Mouse (Mus musculus) limb, embryonic 10.5 days (tissue): ENCODE results near the gene Foxp1. TPM values are rescaled to one million over a fixed set of nuclear protein-coding genes. Genes with fewer than 3 reads are reported as not detected.

Source experiments
- DNase-seq: peaks from one replicate; pipeline ENCODE4 v3.0.0-alpha.2; 2017; ENCODE audit warnings: low spot score
- H3K27ac ChIP-seq: fragments of 300-500 bp; sonication (generic); 2 replicates; pipeline ENCODE4 v1.5.1; 2016; ENCODE audit warnings: mild to moderate bottlenecking
- H3K27me3 ChIP-seq: fragments of 300-500 bp; sonication (generic); 2 replicates; pipeline ENCODE4 v1.6.1; 2016; ENCODE audit warnings: low read depth, mild to moderate bottlenecking; ENCODE audit not compliant: poor library complexity, severe bottlenecking
- H3K36me3 ChIP-seq: fragments of 300-500 bp; sonication (generic); 2 replicates; pipeline ENCODE4 v1.6.1; 2016; ENCODE audit warnings: mild to moderate bottlenecking, moderate library complexity
- H3K4me1 ChIP-seq: fragments of 300-500 bp; sonication (generic); 2 replicates; pipeline ENCODE4 v1.6.1; 2016
- H3K4me3 ChIP-seq: fragments of 300-500 bp; sonication (generic); 2 replicates; pipeline ENCODE4 v1.5.1; 2016; ENCODE audit warnings: mild to moderate bottlenecking, moderate library complexity
- H3K9me3 ChIP-seq: fragments of 300-500 bp; sonication (generic); replicated peaks from 2 replicates; pipeline ENCODE4 v1.6.1; 2016; ENCODE audit warnings: mild to moderate bottlenecking
- WGBS: fragments of 180-500 bp; shearing (Covaris S2); methylation state at CpG from one replicate; pipeline ENCODE4 v1.1.7; 2016; 5-methylcytosine and 5-hydroxymethylcytosine counted together
- polyA plus RNA-seq: library from polyadenylated mRNA; unstranded; fragments of >200 nt; fragmentation: Nextera tagmentation; extraction: Ambion mirVana; gene quantifications from 2 replicates; pipeline ENCODE4 v1.2.1, GENCODE M21; 2016

The Foxp1 gene
- polyA plus RNA-seq, 1 experiment from 2014 or later = 47.3 TPM

GRCm38 (mm10) chr6:99268171-99269061 lies 254.1 kb downstream of the Foxp1 start:
- Histone ChIP-seq H3K27ac (no peak overlapping the region), H3K4me1 (peaks cover 72% of the 10 kb centered on the region), H3K9me3 (no peaks in the 10 kb centered on the region), H3K36me3 (no peaks in the 10 kb centered on the region), H3K4me3 (no peak overlapping the region), H3K27me3 (peaks cover 34% of the 10 kb centered on the region)
- 70% methylated on average over 20 of the region's 20 CpGs for WGBS
- DNase-seq = no peak

GRCm38 (mm10) chr6:99265945-99266656 lies 256.4 kb downstream of the Foxp1 start:
- Histone ChIP-seq H3K27me3 (peaks cover 34% of the 10 kb centered on the region), H3K4me3 (no peak overlapping the region), H3K27ac (peak overlapping the region; percentile 32), H3K9me3 (no peaks in the 10 kb centered on the region), H3K4me1 (peaks cover 59% of the 10 kb centered on the region), H3K36me3 (no peaks in the 10 kb centered on the region)
- DNase-seq = peak; percentile 51
- 31% methylated on average over 13 of the region's 13 CpGs for WGBS

GRCm38 (mm10) chr6:99265173-99265572 lies 257.3 kb downstream of the Foxp1 start:
- WGBS = 43% methylated on average over 4 of the region's 4 CpGs
- H3K36me3 ChIP-seq = no peaks in the 10 kb centered on the region
- no peak for DNase-seq
- H3K27me3 ChIP-seq = peaks cover 34% of the 10 kb centered on the region
- H3K27ac ChIP-seq = no peak overlapping the region
- H3K4me3 ChIP-seq = no peak overlapping the region
- H3K9me3 ChIP-seq = no peaks in the 10 kb centered on the region
- peaks cover 55% of the 10 kb centered on the region for H3K4me1 ChIP-seq

- no peaks in the 10 kb centered on the region for H3K36me3 ChIP-seq
- no peaks in the 10 kb centered on the region for H3K9me3 ChIP-seq
- no peak for DNase-seq
- H3K4me3 ChIP-seq = no peak overlapping the region
- peaks cover 34% of the 10 kb centered on the region for H3K27me3 ChIP-seq
- WGBS = 41% methylated on average over 13 of the region's 13 CpGs
- no peak overlapping the region for H3K27ac ChIP-seq
- peaks cover 50% of the 10 kb centered on the region for H3K4me1 ChIP-seq
Observed at GRCm38 (mm10) chr6:99264192-99265093, 258.1 kb downstream of the Foxp1 start.

GRCm38 (mm10) chr6:99263886-99264185 lies 258.7 kb downstream of the Foxp1 start:
- H3K4me1 ChIP-seq = peaks cover 47% of the 10 kb centered on the region
- DNase-seq = no peak
- H3K4me3 ChIP-seq = no peak overlapping the region
- H3K27me3 ChIP-seq = peaks cover 34% of the 10 kb centered on the region
- H3K9me3 ChIP-seq = no peaks in the 10 kb centered on the region
- WGBS = 35% methylated on average over 2 of the region's 2 CpGs
- H3K27ac ChIP-seq = no peak overlapping the region
- H3K36me3 ChIP-seq = no peaks in the 10 kb centered on the region

- H3K36me3 ChIP-seq = no peaks in the 10 kb centered on the region
- WGBS = 10% methylated on average over 12 of the region's 12 CpGs
- H3K27me3 ChIP-seq = peaks cover 34% of the 10 kb centered on the region
- H3K9me3 ChIP-seq = no peaks in the 10 kb centered on the region
- peaks cover 42% of the 10 kb centered on the region for H3K4me1 ChIP-seq
- no peak overlapping the region for H3K4me3 ChIP-seq
- H3K27ac ChIP-seq = no peak overlapping the region
- no peak for DNase-seq
Observed at GRCm38 (mm10) chr6:99263061-99263885, 259.2 kb downstream of the Foxp1 start.

- H3K9me3 ChIP-seq = no peaks in the 10 kb centered on the region
- WGBS = 72% methylated on average over 4 of the region's 4 CpGs
- no peaks in the 10 kb centered on the region for H3K36me3 ChIP-seq
- H3K27ac ChIP-seq = no peak overlapping the region
- H3K4me1 ChIP-seq = peaks cover 38% of the 10 kb centered on the region
- no peak overlapping the region for H3K4me3 ChIP-seq
- DNase-seq = no peak
- peaks cover 31% of the 10 kb centered on the region for H3K27me3 ChIP-seq
Observed at GRCm38 (mm10) chr6:99261737-99262130, 260.8 kb downstream of the Foxp1 start.

GRCm38 (mm10) chr6:99260941-99261736 lies 261.4 kb downstream of the Foxp1 start:
- peaks cover 25% of the 10 kb centered on the region for H3K27me3 ChIP-seq
- no peaks in the 10 kb centered on the region for H3K9me3 ChIP-seq
- H3K27ac ChIP-seq = no peak overlapping the region
- no peak for DNase-seq
- no peaks in the 10 kb centered on the region for H3K36me3 ChIP-seq
- H3K4me3 ChIP-seq = no peak overlapping the region
- peaks cover 32% of the 10 kb centered on the region for H3K4me1 ChIP-seq
- 61% methylated on average over 11 of the region's 11 CpGs for WGBS

- H3K9me3 ChIP-seq = no peaks in the 10 kb centered on the region
- no peak overlapping the region for H3K4me3 ChIP-seq
- H3K27me3 ChIP-seq = no peaks in the 10 kb centered on the region
- 78% methylated on average over 5 of the region's 5 CpGs for WGBS
- peaks cover 8% of the 10 kb centered on the region for H3K4me1 ChIP-seq
- no peak overlapping the region for H3K27ac ChIP-seq
- no peak for DNase-seq
- H3K36me3 ChIP-seq = no peaks in the 10 kb centered on the region
Observed at GRCm38 (mm10) chr6:99258346-99258745, 264.2 kb downstream of the Foxp1 start.

GRCm38 (mm10) chr6:99257676-99258075 lies 264.8 kb downstream of the Foxp1 start:
- DNase-seq = no peak

GRCm38 (mm10) chr6:99253331-99253730 lies 269.2 kb downstream of the Foxp1 start:
- Histone ChIP-seq H3K27ac (no peak overlapping the region), H3K4me1 (no peaks in the 10 kb centered on the region), H3K4me3 (no peak overlapping the region), H3K9me3 (no peaks in the 10 kb centered on the region), H3K27me3 (no peaks in the 10 kb centered on the region), H3K36me3 (no peaks in the 10 kb centered on the region)
- 85% methylated on average over 8 of the region's 8 CpGs for WGBS
- DNase-seq = no peak

More at GRCm38 (mm10) chr6:99257676-99258075, 264.8 kb downstream of the Foxp1 start:
- WGBS = 87% methylated on average over 2 of the region's 2 CpGs
- no peak overlapping the region for H3K27ac ChIP-seq
- peaks cover 2% of the 10 kb centered on the region; the same call in 1 of the 2 replicates for H3K4me1 ChIP-seq
- no peaks in the 10 kb centered on the region for H3K9me3 ChIP-seq
- H3K4me3 ChIP-seq = no peak overlapping the region
- H3K36me3 ChIP-seq = no peaks in the 10 kb centered on the region
- no peaks in the 10 kb centered on the region for H3K27me3 ChIP-seq
